Mouse (Mus musculus) liver, embryonic 11.5 days (tissue): ENCODE data around the gene Tex13b. TPM values are rescaled to one million over a fixed set of nuclear protein-coding genes. Genes with fewer than 3 reads are reported as not detected.
"Not testable (repeated sequence)": the region's sequence is repeated elsewhere in the genome, so short reads cannot be mapped to it uniquely, and the experiment has no call there.

Source experiments
- ATAC-seq: fragments of 200-750 bp; cut with Nextera tagmentation; replicated peaks from 2 replicates; pipeline ENCODE4 v1.8.0; 2017; ENCODE audit warnings: moderate number of reproducible peaks, mild to moderate bottlenecking, moderate TSS enrichment, moderate library complexity; ENCODE audit not compliant: low FRiP score
- DNase-seq: peaks from one replicate; pipeline ENCODE4 v3.0.0-alpha.2; 2017; ENCODE audit warnings: low spot score
- H3K27ac ChIP-seq: fragments of 300-500 bp; sonication (generic); 2 replicates; pipeline ENCODE4 v1.5.1; 2014; ENCODE audit warnings: mild to moderate bottlenecking, low read depth, low read length, control low read depth
- H3K27me3 ChIP-seq: fragments of 300-500 bp; sonication (generic); replicated peaks from 2 replicates; pipeline ENCODE4 v1.6.1; 2014; ENCODE audit warnings: low read length, mixed read lengths; ENCODE audit not compliant: control insufficient read depth, insufficient read depth
- H3K36me3 ChIP-seq: fragments of 300-500 bp; sonication (generic); 2 replicates; pipeline ENCODE4 v1.6.1; 2014; ENCODE audit warnings: mild to moderate bottlenecking, low read length, moderate library complexity, mixed read lengths; ENCODE audit not compliant: control insufficient read depth, insufficient read depth
- H3K4me1 ChIP-seq: fragments of 300-500 bp; sonication (generic); replicated peaks from 2 replicates; pipeline ENCODE4 v1.6.1; 2014; ENCODE audit warnings: low read length, mixed read lengths; ENCODE audit not compliant: control insufficient read depth, insufficient read depth
- H3K4me2 ChIP-seq: fragments of 300-500 bp; sonication (generic); 2 replicates; pipeline ENCODE4 v1.6.1; 2014; ENCODE audit warnings: mild to moderate bottlenecking, control low read depth, moderate library complexity
- H3K4me3 ChIP-seq: fragments of 300-500 bp; sonication (generic); 2 replicates; pipeline ENCODE4 v1.5.1; 2014; ENCODE audit warnings: low read depth, low read length, control low read depth
- H3K9ac ChIP-seq: fragments of 300-500 bp; sonication (generic); 2 replicates; pipeline ENCODE4 v1.6.1; 2014; ENCODE audit warnings: low read depth, low read length, control low read depth
- H3K9me3 ChIP-seq: fragments of 300-500 bp; sonication (generic); 2 replicates; pipeline ENCODE4 v1.6.1; 2016; ENCODE audit warnings: low read length, inconsistent platforms, mixed read lengths; ENCODE audit not compliant: control insufficient read depth
- WGBS: fragments of 180-500 bp; shearing (Covaris S2); extraction: QIAGEN DNeasy Blood & Tissue Kit; methylation state at CpG from one replicate; pipeline ENCODE4 v1.1.7; 2014; 5-methylcytosine and 5-hydroxymethylcytosine counted together
- polyA plus RNA-seq: library from polyadenylated mRNA; unstranded; fragments of >200 nt; fragmentation: Nextera tagmentation; extraction: Ambion mirVana; gene quantifications from 2 replicates; pipeline ENCODE4 v1.2.1, GENCODE M21; 2014

The Tex13b gene
- polyA plus RNA-seq: not detected in 2 replicates

DNA sequence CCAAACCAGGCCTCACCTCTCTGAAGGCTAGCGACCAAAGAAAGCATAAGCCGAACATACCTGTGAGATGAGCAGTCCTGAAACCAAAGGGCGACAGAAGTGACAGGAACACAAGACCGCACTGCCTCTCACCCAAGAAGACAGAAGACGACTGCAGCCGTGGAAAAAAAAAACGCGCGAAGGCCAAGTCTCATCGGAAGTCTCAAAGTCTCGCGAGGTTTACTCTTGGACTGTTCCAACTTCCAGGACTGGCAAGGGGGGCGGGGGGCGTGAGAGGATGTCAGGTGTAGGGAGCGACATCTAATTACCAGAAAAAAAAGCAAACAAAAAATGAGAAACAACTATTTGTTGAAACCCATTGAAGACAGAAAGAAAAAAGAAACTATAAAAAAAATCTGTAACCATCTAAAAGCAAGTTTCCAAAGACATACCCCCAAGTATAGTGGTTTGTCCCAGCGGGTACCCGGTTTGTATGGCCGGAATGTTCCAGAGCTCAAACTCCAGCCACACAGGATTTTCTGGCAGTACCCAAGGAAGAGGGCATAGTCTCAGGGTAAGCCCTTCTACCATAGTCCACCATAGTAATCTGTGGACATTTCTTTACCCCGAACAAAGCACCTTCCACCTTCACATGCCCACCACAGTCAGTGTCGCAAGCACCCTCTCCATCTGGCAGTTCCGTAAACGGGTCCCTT, at the start of gene Tex13b:
Tex13b (minus strand) TSS at position 122 of the 695 bp plus-strand sequence.
- Histone ChIP-seq H3K4me2 (no peak within 1 kb of the TSS), H3K27me3 (no peaks in the 10 kb centered on the region), H3K27ac (no peak within 1 kb of the TSS), H3K36me3 (no peaks in the 10 kb centered on the region), H3K4me1 (no peaks in the 10 kb centered on the region), H3K9ac (no peak within 1 kb of the TSS), H3K4me3 (no peak within 1 kb of the TSS), H3K9me3 (no peaks in the 10 kb centered on the region)
- DNase-seq: no peak
- 91% methylated on average over 22 of the region's 22 CpGs for WGBS
- no peak for ATAC-seq

- Histone ChIP-seq H3K4me2 (no peak overlapping the region), H3K36me3 (no peaks in the 10 kb centered on the region), H3K4me1 (no peaks in the 10 kb centered on the region), H3K4me3 (no peak overlapping the region), H3K27ac (no peak overlapping the region), H3K9ac (no peak overlapping the region), H3K27me3 (no peaks in the 10 kb centered on the region), H3K9me3 (no peaks in the 10 kb centered on the region)
- WGBS: 84% methylated on average over 6 of the region's 6 CpGs
- no peak for ATAC-seq
- no peak for DNase-seq
These were observed 49.5 kb upstream of the Tex13b start for GRCm38 (mm10) chrX:140862760-140863159.

GRCm38 (mm10) chrX:140857445-140857844, 44.2 kb upstream of the Tex13b start:
- no peaks in the 10 kb centered on the region for H3K36me3 ChIP-seq
- no peak for DNase-seq
- no peaks in the 10 kb centered on the region for H3K4me1 ChIP-seq
- 0 out of 2 replicates have a peak, but pooled peaks cover 2% of the 10 kb centered on the region for H3K27me3 ChIP-seq
- no peak overlapping the region for H3K4me3 ChIP-seq
- ATAC-seq: no peak
- H3K27ac ChIP-seq: no peak overlapping the region
- H3K9me3 ChIP-seq: no peaks in the 10 kb centered on the region
- WGBS: 34% methylated on average over 2 of the region's 2 CpGs
- H3K9ac ChIP-seq: no peak overlapping the region
- H3K4me2 ChIP-seq: no peak overlapping the region

DNA sequence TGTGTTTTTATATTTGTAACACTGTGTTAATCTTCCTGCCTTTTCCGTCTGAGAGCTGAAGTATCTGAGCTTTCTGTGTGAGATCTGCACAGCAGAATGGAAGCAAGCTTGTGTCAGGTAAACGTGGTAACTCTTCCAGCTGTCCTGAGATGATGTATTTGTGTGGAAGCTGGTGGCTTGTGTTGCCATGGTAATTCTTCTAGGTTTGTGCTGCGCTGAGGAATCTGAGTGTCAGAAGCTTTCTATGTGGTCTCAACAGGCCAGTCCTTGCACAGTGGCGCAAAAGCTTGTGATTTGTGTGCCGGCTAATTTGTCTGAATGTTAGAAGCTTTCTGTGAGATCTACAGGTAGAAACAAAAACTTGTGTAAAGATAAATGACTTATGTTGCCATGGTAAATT, 43.8 kb upstream of the Tex13b start:
- not testable (repeated sequence) for H3K36me3 ChIP-seq, H3K27me3 ChIP-seq, ATAC-seq, H3K4me2 ChIP-seq, DNase-seq, H3K4me1 ChIP-seq, H3K9me3 ChIP-seq, H3K4me3 ChIP-seq, H3K9ac ChIP-seq, H3K27ac ChIP-seq
- WGBS: 64% methylated on average over 5 of the region's 5 CpGs

- WGBS: 74% methylated on average over 3 of the region's 3 CpGs
- Histone ChIP-seq H3K4me3 (no peak overlapping the region), H3K27ac (no peak overlapping the region), H3K4me1 (no peaks in the 10 kb centered on the region), H3K4me2 (no peak overlapping the region), H3K9me3 (no peaks in the 10 kb centered on the region), H3K27me3 (0 out of 2 replicates have a peak, but pooled peaks cover 2% of the 10 kb centered on the region), H3K36me3 (no peaks in the 10 kb centered on the region), H3K9ac (no peak overlapping the region)
- ATAC-seq (no peak), DNase-seq (no peak)
These were observed 41.3 kb upstream of the Tex13b start for GRCm38 (mm10) chrX:140854561-140854960.

DNA sequence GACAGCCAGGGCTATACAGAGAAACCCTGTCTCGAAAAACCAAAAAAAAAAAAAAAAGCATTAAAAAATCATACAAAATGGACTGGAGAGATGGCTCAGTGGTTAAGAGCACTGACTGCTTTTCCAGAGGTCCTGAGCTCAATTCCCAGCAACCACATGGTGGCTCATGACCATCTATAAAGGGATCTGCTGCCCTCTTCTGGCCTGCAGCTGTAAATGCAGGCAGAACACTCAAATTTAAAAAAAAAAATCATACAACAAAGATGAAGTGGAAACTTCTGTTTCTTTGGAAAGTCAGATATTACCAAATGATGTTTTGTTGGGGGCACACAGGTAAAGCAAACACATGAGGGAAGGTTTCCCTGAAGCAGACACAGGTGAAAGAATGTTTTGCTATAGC, 32.2 kb upstream of the Tex13b start:
- not testable (repeated sequence) for H3K27me3 ChIP-seq, H3K4me2 ChIP-seq, DNase-seq, H3K9me3 ChIP-seq, H3K4me3 ChIP-seq, H3K27ac ChIP-seq, H3K36me3 ChIP-seq, ATAC-seq, H3K4me1 ChIP-seq, H3K9ac ChIP-seq
- WGBS: 100% methylated on average over 1 of the region's 1 CpGs

GRCm38 (mm10) chrX:140839887-140840286, 26.7 kb upstream of the Tex13b start:
- no peaks in the 10 kb centered on the region for H3K36me3 ChIP-seq
- WGBS: 55% methylated on average over 4 of the region's 4 CpGs
- H3K4me2 ChIP-seq: no peak overlapping the region
- H3K27me3 ChIP-seq: peaks cover 16% of the 10 kb centered on the region
- DNase-seq (no peak), ATAC-seq (no peak)
- H3K27ac ChIP-seq: no peak overlapping the region
- H3K4me3 ChIP-seq: no peak overlapping the region
- H3K9ac ChIP-seq: no peak overlapping the region
- H3K4me1 ChIP-seq: no peaks in the 10 kb centered on the region
- no peaks in the 10 kb centered on the region for H3K9me3 ChIP-seq

- H3K4me2 ChIP-seq: no peak overlapping the region
- H3K27me3 ChIP-seq: peaks cover 15% of the 10 kb centered on the region
- no peak for ATAC-seq
- no peak overlapping the region for H3K27ac ChIP-seq
- H3K9ac ChIP-seq: no peak overlapping the region
- H3K36me3 ChIP-seq: no peaks in the 10 kb centered on the region
- no peaks in the 10 kb centered on the region for H3K9me3 ChIP-seq
- 76% methylated on average over 3 of the region's 3 CpGs for WGBS
- no peak overlapping the region for H3K4me3 ChIP-seq
- H3K4me1 ChIP-seq: no peaks in the 10 kb centered on the region
- DNase-seq: no peak
These were observed 24.8 kb upstream of the Tex13b start for GRCm38 (mm10) chrX:140838077-140838476.

GRCm38 (mm10) chrX:140831706-140832105, 18.5 kb upstream of the Tex13b start:
- DNase-seq (no peak), ATAC-seq (no peak)
- Histone ChIP-seq H3K9ac (no peak overlapping the region), H3K4me2 (no peak overlapping the region), H3K27ac (no peak overlapping the region), H3K27me3 (no peaks in the 10 kb centered on the region; the same call in 1 of the 2 replicates), H3K4me3 (no peak overlapping the region), H3K9me3 (no peaks in the 10 kb centered on the region), H3K36me3 (no peaks in the 10 kb centered on the region), H3K4me1 (no peaks in the 10 kb centered on the region)
- WGBS: 64% methylated on average over 4 of the region's 4 CpGs
